Mouse (Mus musculus): Measurements from ENCODE around the gene Dennd2d.

DNA sequence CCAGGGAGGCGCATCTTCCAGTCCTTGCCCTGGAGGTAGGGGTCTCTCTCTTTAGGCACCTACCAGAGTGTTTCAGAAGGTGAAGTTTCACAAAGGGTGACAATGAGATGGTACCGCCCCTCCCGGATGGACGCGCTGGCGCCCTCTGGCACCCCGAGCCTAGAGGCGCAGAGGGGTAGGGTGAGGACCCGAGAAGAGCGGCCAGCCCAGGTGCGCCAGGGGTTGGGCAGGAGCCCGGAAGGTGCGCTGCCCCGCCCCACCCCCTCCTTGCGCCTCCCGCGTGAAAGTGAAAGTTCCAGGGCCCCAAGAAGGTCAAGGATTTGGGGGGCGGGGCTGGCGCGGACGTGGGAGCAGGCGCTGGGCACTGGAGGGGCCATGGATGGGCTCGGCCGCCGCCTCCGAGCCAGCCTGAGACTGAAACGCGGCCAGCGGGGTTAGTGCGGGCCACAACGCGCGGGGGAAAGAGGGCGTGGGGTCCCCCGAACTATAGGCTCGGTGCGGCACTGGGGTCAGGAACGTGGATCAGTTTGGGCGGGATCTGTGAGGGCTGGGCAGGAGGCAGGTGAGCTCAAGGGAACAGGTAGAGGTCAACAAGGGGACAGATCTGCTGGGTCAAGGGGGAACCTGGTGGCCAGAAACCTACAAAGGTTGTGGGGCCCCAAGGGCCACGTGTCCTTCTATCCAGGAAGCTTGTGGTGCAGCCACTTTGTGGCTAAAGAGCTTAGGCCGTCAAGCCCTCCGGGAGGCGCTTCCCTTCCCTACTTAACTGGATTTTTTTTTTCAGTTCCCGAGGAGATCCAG is at the start of gene Dennd2d:
- peak; percentile 46; the same call in 1 of the 2 replicates for TF ChIP-seq CTCF (IDR thresholded peaks at IDR 0.05; ENCODE audit: low read depth)
- TF ChIP-seq EP300 (IDR thresholded peaks at IDR 0.05; ENCODE audit: low read depth) = no peak

Measured in liver, embryonic 14.5 days (tissue).